Mouse (Mus musculus) spleen, adult 2 months (tissue): ENCODE results near the gene Olfr424.

ENCODE experiments used
- CTCF ChIP-seq: fragments of 200-500 bp; IDR thresholded peaks from 2 replicates; pipeline ENCODE4 v1.5.1; 2011; ENCODE audit warnings: mild to moderate bottlenecking, inconsistent platforms; ENCODE audit not compliant: insufficient read depth, insufficient read length, insufficient replicate concordance; ENCODE audit errors: extremely low read depth
- POLR2A ChIP-seq: fragments of 200-500 bp; IDR thresholded peaks from 2 replicates; pipeline ENCODE4 v1.6.1; 2011; ENCODE audit warnings: low read depth, low read length, inconsistent platforms

GRCm38 (mm10) chr1:174121062-174121461 lies 10.3 kb upstream of the Olfr424 start, which contains the start of gene Olfr231:
- TF ChIP-seq POLR2A = no peak
- no peak for TF ChIP-seq CTCF
